Mouse (Mus musculus) bone marrow macrophage, adult 2 months (primary cell): ENCODE measurements at regions not wholly inside any gene's neighbourhood (a gene's known extent, or its start where the extent isn't known, plus 50 kb on each side); places are given as distances from the start of the nearest gene placed in this dataset.

Source experiments
- H3K27ac ChIP-seq: 2 replicates; pipeline ENCODE4 v1.5.1; 2012; ENCODE audit warnings: low read depth, low read length; ENCODE audit not compliant: insufficient read depth
- H3K4me1 ChIP-seq: 2 replicates; pipeline ENCODE4 v1.6.1; 2012; ENCODE audit warnings: low read length; ENCODE audit not compliant: control insufficient read depth, insufficient read depth
- H3K4me3 ChIP-seq: 2 replicates; pipeline ENCODE4 v1.5.1; 2012; ENCODE audit warnings: mild to moderate bottlenecking, low read length, moderate library complexity; ENCODE audit not compliant: insufficient read depth
- CTCF ChIP-seq: IDR thresholded peaks from 2 replicates; pipeline ENCODE4 v1.5.1; 2012; ENCODE audit warnings: low read depth, mild to moderate bottlenecking, low read length, moderate library complexity
- POLR2A ChIP-seq: IDR thresholded peaks from 2 replicates; pipeline ENCODE4 v1.6.1; 2012; ENCODE audit warnings: mild to moderate bottlenecking, low read depth, low read length, borderline replicate concordance

DNA sequence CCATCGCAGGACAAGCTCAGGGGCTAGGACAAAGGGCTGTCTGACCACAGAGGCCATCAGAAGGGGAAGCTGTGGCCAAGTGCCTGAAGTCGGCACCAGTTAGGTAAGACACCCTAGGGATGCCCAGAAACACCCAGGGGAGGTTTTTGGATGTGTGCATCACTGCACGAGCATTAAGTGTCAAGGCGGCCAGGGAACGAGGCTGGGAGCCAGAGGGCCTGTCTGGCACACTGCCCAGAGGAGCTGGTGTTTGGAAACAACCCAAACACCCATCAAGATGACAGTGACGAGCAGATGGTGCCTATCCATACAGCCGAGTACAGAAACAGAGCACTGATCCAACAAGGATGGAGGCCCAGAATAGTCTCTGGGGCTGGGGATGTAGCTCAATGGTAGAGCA lies 130.0 kb downstream of the Rybp start:
- no peak overlapping the region for H3K4me3 ChIP-seq
- TF ChIP-seq POLR2A (no peak), CTCF (no peak)
- peaks cover 13% of the 10 kb centered on the region for H3K4me1 ChIP-seq
- H3K27ac ChIP-seq, result no peak overlapping the region

DNA sequence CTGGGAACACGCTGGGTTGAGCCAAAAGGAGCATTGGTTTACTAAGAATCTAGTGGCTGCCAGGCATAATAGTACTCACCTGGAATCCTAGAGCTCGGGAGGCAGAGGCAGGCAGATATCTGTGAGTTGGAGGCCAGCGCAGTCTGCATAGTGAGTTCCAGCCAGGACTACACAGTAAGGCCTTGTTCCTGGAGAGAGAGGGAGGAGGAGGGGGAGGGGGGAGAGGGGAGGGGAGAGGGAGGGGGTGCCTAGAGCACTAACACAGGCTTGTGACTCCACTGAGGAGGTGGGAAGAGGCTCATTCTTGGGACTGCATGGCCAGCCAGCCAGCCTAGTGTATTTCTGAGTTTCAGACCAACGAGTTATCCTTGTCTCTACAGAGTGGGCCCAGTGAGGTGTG lies 131.1 kb downstream of the Rybp start:
- Histone ChIP-seq H3K4me1 (peaks cover 11% of the 10 kb centered on the region), H3K4me3 (no peak overlapping the region), H3K27ac (no peak overlapping the region)
- no peak for TF ChIP-seq CTCF
- TF ChIP-seq POLR2A, result no peak

DNA sequence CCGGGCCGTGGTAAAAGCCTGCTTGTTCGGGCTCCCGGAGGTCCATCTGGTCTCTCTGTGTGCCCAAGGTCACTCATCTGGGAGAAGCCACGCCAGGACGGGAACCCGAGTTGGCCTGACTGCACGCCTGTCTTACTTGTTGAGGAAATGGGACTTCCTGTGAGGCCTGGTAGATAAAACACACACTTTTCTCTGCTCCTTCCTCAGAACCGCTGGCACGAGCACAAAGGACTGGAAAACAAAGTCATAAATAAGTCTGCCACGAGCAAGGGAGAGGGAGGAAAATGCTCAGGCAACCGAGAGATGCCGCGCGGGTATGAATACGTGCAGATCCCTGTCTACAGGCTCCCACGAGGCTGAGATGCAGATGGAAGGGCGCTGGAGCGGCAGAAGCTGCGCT lies 131.6 kb downstream of the Rybp start:
- H3K4me1 ChIP-seq, result peaks cover 15% of the 10 kb centered on the region
- H3K4me3 ChIP-seq, result no peak overlapping the region
- no peak for TF ChIP-seq POLR2A
- no peak for TF ChIP-seq CTCF
- H3K27ac ChIP-seq, result no peak overlapping the region

DNA sequence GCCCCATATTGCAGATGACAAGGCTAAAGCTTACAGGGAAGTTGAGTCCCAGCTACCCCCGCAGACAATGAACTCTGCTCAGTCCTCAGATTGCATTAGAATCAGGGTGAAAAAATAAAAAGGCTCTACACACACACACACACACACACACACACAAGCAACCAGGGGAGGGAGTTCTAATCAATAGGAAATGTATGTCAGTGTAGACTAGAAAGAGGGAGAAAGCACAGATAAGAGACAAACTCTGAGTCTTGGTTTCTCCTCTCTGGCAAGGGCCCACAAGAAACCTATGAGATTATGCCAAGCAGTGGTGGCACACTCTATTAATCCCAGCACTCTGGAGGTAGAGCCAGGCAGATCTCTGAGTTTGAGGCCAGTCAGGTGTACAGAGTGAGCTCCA lies 135.8 kb downstream of the Rybp start:
- Histone ChIP-seq H3K4me3 (no peak overlapping the region), H3K27ac (no peak overlapping the region), H3K4me1 (peaks cover 17% of the 10 kb centered on the region)
- TF ChIP-seq CTCF (no peak), POLR2A (no peak)

DNA sequence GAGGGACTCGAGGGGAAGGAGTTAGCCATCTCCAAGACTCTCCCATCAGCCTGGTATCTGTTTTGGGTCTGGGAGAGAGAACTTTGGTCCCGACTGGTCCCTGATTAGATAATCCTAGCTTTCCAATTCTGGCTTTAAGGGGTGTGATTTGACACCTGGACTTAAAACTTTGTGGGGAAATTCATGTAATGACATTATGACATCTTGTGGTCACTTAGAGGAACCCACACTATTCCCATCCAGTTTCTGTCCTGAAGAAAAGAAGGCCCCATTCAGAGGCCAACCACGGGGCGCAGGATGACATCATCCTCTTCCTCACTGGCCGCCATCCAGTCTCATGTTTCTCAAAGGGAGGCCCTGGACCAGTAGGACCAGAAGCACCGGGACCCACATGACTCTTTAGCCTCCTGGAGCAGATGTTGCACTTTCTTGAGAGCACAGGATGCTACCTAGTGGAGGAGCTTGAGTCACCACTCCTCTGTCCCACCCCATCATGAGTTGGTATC lies 136.5 kb downstream of the Rybp start:
- TF ChIP-seq CTCF (no peak), POLR2A (no peak)
- no peak overlapping the region for H3K27ac ChIP-seq
- H3K4me1 ChIP-seq, result peaks cover 15% of the 10 kb centered on the region
- no peak overlapping the region for H3K4me3 ChIP-seq

DNA sequence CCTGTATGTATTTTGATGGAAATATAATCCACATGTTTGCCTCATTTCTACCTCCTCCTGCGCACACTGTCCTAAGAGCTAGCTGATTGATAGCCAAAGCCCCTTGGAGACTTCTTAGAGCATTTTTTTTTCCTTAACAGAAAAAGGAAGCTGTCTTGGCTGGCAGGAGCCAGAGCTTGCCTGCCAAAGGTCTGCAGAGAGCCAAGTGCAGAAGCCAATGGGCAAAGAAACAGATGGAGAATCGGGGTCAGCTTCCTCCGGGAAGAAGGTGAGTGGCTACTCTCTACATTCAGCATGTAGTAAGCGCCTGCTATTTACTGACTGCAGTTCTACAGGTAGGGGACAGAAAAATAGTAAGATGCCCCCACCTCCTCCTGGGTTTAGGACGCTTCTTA lies 137.8 kb downstream of the Rybp start:
- H3K4me3 ChIP-seq, result no peak overlapping the region
- TF ChIP-seq CTCF (no peak), POLR2A (no peak)
- H3K27ac ChIP-seq, result no peak overlapping the region
- peaks cover 17% of the 10 kb centered on the region for H3K4me1 ChIP-seq

DNA sequence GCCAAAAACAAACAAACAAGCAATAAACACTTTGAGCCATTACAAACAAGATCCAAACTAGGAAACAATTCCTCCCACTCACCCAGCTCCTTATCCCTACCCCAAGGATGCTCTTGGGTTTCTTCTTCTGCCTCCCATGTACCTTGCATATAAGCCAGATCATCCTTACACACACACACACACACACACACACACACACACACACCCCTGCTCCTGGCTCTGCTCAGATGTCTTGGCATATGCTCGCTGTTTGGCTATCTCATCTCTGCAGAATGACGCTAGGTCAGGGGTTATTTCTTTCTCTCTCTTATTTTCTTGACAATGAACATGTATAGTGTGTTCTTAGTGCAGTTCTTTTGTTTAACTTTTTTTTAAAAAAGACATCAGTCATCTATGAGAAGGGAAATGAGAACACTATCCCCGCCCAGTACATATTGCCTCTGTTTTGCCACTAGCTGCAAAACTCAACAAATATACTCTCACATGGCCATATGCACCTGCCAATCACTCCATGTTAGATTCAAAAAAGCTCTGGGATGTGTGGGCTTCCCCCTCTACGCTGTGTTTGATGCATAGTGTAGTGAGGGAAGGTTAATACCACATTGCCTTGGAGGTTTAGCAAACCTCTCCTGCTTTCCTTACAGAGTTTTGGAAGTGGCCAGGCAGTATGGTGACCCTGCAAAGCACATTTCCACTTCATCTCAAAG lies 138.4 kb downstream of the Rybp start:
- Histone ChIP-seq H3K27ac (no peak overlapping the region), H3K4me1 (peaks cover 22% of the 10 kb centered on the region), H3K4me3 (no peak overlapping the region)
- TF ChIP-seq POLR2A (no peak), CTCF (no peak)

DNA sequence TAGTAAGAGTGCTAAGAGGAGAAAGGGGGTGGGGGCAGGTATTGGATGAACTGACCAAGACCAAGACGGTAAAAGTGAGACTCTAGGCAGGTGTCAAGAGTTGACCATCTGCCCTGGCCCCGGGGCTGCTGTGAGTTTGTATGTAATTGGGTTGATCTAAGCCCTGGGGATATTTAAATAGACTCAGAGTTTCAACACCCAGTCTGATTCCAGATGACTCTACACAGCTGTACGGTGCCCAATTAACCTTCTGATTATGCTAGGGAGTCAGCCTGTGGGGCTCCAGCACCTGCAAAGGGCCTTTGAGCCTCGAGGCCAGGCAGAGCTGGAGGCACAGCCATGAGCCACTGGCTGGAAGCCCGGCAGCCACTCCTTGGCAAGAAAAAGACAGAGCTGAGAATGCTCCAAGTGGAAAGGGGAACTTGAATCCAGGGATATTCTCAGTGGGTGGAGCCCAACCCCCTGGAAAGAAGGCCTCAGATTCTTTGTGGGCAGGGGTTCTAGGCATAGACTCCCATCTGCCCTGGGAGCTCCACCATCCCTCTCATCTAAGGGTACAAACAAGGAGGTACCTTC lies 140.8 kb downstream of the Rybp start:
- no peak for TF ChIP-seq POLR2A
- TF ChIP-seq CTCF, result no peak
- no peak overlapping the region for H3K4me3 ChIP-seq
- H3K4me1 ChIP-seq, result peaks cover 30% of the 10 kb centered on the region
- H3K27ac ChIP-seq, result no peak overlapping the region

DNA sequence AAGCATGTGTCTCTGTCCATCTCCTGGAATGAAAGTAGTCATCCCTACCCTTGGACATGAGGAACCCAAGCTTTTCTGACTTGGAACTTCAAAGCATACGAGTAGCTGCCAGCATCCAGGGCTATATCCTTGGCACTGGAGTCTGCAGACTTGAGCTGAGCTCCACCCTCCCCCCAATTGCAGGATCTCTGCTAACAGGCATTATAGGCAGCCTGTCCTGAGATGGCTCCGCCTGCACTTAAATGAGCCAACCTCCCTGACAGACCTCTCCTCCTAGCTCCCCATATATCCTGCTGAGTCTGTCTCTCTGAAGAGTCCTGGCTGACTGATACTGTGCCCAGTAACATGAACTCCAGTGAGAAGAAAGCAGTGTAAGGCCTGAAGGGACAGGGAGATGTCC lies 141.4 kb downstream of the Rybp start:
- Histone ChIP-seq H3K4me1 (peaks cover 26% of the 10 kb centered on the region), H3K27ac (no peak overlapping the region), H3K4me3 (no peak overlapping the region)
- TF ChIP-seq POLR2A (no peak), CTCF (no peak)

DNA sequence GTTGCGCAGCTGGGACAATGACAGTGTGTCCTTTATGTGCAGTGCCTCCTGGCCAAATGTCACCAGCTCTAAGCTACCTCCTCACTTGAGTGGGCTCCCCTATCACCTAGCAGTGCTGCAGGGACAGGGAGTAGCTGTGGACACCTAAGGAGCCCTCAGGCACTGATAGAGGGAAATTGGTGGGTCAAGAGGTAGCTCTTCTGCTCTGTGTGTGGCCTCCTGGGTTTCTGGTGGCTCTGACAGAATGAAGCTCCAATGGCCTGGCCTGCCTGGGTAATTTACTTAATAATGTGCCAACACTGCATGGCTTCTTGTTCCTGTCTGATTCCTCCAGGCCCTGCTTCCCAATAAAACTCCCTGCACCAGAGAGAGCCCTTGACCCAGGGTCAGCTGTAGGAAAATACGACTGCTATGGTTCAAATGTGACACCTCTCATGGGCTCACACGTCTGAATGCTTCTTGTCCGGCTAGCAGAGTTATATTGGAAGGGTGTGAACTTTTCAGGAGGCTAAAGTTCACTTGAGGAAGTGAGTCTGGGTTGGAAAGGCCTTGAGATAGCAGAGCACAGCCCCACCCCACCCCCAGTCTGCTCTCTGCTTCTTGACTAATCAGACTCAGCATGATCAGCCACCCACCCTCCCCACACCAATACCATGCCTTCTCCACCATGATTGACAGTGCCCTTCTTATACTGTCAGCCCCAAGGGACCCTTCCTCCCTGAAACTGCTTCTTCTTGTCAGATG lies 142.6 kb downstream of the Rybp start:
- peaks cover 20% of the 10 kb centered on the region for H3K4me1 ChIP-seq

More for the DNA sequence above, 142.6 kb downstream of the Rybp start:
- Histone ChIP-seq H3K4me3 (no peak overlapping the region), H3K27ac (no peak overlapping the region)
- no peak for TF ChIP-seq CTCF
- TF ChIP-seq POLR2A, result no peak
